Mouse (Mus musculus): Measurements from ENCODE around the gene Shank1.

- TF ChIP-seq CTCF (IDR thresholded peaks at IDR 0.05; ENCODE audit: extremely low read depth, insufficient read length, insufficient replicate concordance, low read depth, low read length) (no peak), POLR2A (IDR thresholded peaks at IDR 0.05; ENCODE audit: low read depth, low read length) (no peak)
Observed at GRCm38 (mm10) chr7:44356590-44357481, 46.8 kb downstream of the Shank1 start.
